Mouse (Mus musculus) embryonic facial prominence, embryonic 14.5 days (tissue): ENCODE results near the gene Cmtm5. TPM values are rescaled to one million over a fixed set of nuclear protein-coding genes. Genes with fewer than 3 reads are reported as not detected.
"Not testable (repeated sequence)": the region's sequence is repeated elsewhere in the genome, so short reads cannot be mapped to it uniquely, and the experiment has no call there.

ENCODE experiments used
- ATAC-seq: fragments of 200-750 bp; cut with Nextera tagmentation; 2 replicates; pipeline ENCODE4 v1.8.0; 2017; ENCODE audit warnings: low read depth, moderate number of reproducible peaks, moderate TSS enrichment
- DNase-seq: peaks from one replicate; pipeline ENCODE4 v3.0.0-alpha.2; 2015; ENCODE audit warnings: low spot score
- H3K27ac ChIP-seq: fragments of 300-500 bp; sonication (generic); replicated peaks from 2 replicates; pipeline ENCODE4 v1.5.1; 2014; ENCODE audit warnings: low read depth, mild to moderate bottlenecking, low read length, moderate library complexity
- H3K27me3 ChIP-seq: fragments of 300-500 bp; sonication (generic); replicated peaks from 2 replicates; pipeline ENCODE4 v1.6.1; 2014; ENCODE audit warnings: low read length; ENCODE audit not compliant: control insufficient read depth, insufficient read depth
- H3K36me3 ChIP-seq: fragments of 300-500 bp; sonication (generic); 2 replicates; pipeline ENCODE4 v1.6.1; 2014; ENCODE audit warnings: low read length, mixed read lengths; ENCODE audit not compliant: control insufficient read depth, insufficient read depth
- H3K4me1 ChIP-seq: fragments of 300-500 bp; sonication (generic); 2 replicates; pipeline ENCODE4 v1.6.1; 2014; ENCODE audit warnings: antibody characterized with exemption, low read length; ENCODE audit not compliant: control insufficient read depth, insufficient read depth
- H3K4me2 ChIP-seq: fragments of 300-500 bp; sonication (generic); 2 replicates; pipeline ENCODE4 v1.6.1; 2014; ENCODE audit warnings: low read depth, mild to moderate bottlenecking, low read length, moderate library complexity, mixed read lengths
- H3K4me3 ChIP-seq: fragments of 300-500 bp; sonication (generic); 2 replicates; pipeline ENCODE4 v1.5.1; 2014; ENCODE audit warnings: low read depth, mild to moderate bottlenecking, low read length
- H3K9ac ChIP-seq: fragments of 300-500 bp; sonication (generic); 2 replicates; pipeline ENCODE4 v1.6.1; 2014; ENCODE audit warnings: low read depth, mild to moderate bottlenecking, low read length, moderate library complexity, mixed read lengths
- H3K9me3 ChIP-seq: fragments of 300-500 bp; sonication (generic); 2 replicates; pipeline ENCODE4 v1.6.1; 2016; ENCODE audit warnings: low read length; ENCODE audit not compliant: control insufficient read depth
- WGBS: fragments of 180-500 bp; shearing (Covaris S2); extraction: QIAGEN DNeasy Blood & Tissue Kit; methylation state at CpG from one replicate; pipeline ENCODE4 v1.1.7; 2014; 5-methylcytosine and 5-hydroxymethylcytosine counted together
- polyA plus RNA-seq: library from polyadenylated mRNA; unstranded; fragments of >200 nt; fragmentation: Nextera tagmentation; extraction: Ambion mirVana; gene quantifications from 2 replicates; pipeline ENCODE4 v1.2.1, GENCODE M21; 2014

The Cmtm5 gene
- polyA plus RNA-seq, 1 experiment from 2014 or later, result 13.7 TPM

DNA sequence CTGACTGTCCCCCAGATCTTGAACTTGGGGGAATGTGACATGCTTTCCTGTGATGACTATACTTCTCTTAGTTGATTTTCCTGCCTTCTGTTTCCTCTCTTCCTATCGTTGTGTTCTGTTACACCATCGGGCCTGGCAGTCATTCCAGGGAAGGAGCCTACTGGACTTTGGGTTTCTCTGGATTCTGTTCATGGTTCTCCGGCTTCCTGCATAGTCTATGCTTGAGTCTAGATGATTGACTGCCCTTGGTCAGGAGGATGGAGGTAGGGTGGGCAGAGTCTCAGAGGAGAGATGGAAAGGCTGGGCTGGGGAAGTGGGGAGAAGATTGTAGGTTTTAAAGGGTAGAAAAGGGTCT lies 4.1 kb downstream of the Cmtm5 start:
- 83% methylated on average over 3 of the region's 3 CpGs for WGBS
- DNase-seq (no peak), ATAC-seq (no peak)
- no peak overlapping the region for H3K9ac ChIP-seq
- H3K27me3 ChIP-seq, result no peaks in the 10 kb centered on the region
- H3K36me3 ChIP-seq, result no peaks in the 10 kb centered on the region
- no peak overlapping the region for H3K27ac ChIP-seq
- H3K9me3 ChIP-seq, result no peaks in the 10 kb centered on the region
- H3K4me3 ChIP-seq, result no peak overlapping the region
- H3K4me2 ChIP-seq, result no peak overlapping the region
- peaks cover 2% of the 10 kb centered on the region; the same call in 1 of the 2 replicates for H3K4me1 ChIP-seq

DNA sequence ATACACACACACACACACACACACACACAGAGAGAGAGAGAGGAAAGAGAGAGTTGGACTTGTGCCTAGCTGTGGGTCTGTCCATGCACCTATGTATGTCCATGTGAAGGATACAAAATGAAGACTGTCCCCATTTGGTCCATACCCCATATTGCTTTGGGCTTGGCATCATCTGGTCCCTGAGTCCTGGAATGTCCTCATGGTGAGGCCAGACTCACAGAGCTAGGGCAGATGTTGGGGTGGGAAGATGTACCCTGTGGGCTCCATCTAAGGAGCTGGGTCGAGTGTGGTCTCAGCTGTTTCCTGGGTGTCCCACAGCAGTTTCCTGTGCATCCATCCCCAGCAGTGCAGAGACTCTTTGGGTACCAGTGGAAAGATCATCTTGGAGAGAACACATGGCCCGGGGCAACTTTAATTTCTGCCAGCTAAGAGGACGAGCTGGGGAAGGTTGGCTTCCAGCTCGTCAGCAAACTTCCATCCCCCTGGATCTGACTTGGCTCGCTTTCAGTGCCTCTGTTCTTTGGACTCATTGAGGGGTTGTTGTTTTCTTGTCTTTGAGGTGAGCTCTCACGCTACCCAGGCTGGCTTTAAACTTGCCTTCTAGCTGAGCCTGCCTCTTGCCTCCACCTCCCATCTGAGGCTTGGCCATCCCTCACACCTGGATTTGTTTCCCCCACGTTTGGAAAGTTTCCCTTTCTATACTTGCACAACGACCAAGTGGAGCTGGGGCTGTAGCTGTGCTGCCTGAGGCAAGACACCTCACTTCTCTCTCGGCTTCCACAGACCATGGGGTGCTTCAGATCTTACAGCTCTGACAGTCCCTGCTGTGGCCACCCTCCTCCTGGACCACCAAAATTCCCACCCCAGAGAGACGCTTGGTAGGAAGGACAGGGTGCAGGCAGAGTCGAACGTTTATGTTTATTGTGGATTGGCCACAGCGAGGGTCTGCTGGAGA lies 5.2 kb downstream of the Cmtm5 start:
- Histone ChIP-seq H3K36me3 (no peaks in the 10 kb centered on the region), H3K27me3 (no peaks in the 10 kb centered on the region), H3K4me1 (no peaks in the 10 kb centered on the region; the same call in 1 of the 2 replicates), H3K27ac (no peak overlapping the region), H3K9ac (peak overlapping the region; percentile 5; the same call in 1 of the 2 replicates), H3K4me3 (no peak overlapping the region), H3K4me2 (no peak overlapping the region), H3K9me3 (no peaks in the 10 kb centered on the region)
- DNase-seq (no peak), ATAC-seq (no peak)
- WGBS, result 57% methylated on average over 13 of the region's 13 CpGs

DNA sequence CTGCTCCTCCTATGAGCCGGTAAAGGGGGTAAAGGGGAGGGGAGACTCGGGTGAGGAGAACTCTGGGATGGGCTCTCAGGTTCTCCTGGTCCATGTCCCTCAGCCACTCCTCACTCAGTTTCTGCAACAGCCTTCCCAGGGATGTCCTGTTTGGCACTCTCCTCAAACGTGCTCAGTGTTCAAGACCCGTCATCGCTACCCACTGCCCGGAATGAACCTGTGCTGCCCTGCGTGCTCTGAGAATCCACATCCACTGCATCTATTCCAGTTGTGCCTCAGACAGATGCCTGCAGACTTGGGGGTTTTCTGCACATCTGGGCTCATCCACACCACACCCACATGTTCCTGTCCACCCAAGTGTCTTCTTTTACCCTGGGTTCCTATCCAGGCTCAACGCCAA lies 6.4 kb downstream of the Cmtm5 start:
- no peak for ATAC-seq
- Histone ChIP-seq H3K27me3 (no peaks in the 10 kb centered on the region), H3K9ac (no peak overlapping the region), H3K4me1 (no peaks in the 10 kb centered on the region), H3K4me2 (no peak overlapping the region), H3K36me3 (no peaks in the 10 kb centered on the region), H3K4me3 (no peak overlapping the region), H3K9me3 (no peaks in the 10 kb centered on the region), H3K27ac (no peak overlapping the region)
- DNase-seq, result no peak
- WGBS, result 87% methylated on average over 8 of the region's 8 CpGs

DNA sequence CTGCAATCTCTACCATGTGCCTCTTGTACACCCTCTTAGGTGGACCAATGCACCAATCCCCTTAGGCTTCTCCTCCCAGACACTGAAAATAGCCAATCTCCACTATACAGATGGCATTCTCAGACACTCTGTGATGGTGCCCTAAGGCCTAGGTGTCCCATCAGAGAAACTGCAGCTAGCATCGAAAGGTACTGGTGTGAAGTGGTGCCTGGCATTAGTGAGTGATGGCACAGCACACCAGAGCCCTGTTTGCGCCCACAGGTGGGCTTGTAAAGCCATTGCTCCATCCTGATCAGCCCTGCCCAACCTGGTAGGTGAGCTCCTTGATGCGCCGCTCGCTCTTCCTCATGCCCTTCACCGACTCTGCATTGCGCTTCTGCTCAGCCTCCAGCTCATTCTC lies 7.9 kb downstream of the Cmtm5 start:
- no peak overlapping the region for H3K9ac ChIP-seq
- H3K4me1 ChIP-seq, result no peaks in the 10 kb centered on the region
- no peak overlapping the region for H3K4me2 ChIP-seq
- no peaks in the 10 kb centered on the region for H3K9me3 ChIP-seq
- no peak overlapping the region for H3K4me3 ChIP-seq
- H3K36me3 ChIP-seq, result no peaks in the 10 kb centered on the region
- DNase-seq (no peak), ATAC-seq (no peak)
- WGBS, result 96% methylated on average over 7 of the region's 7 CpGs
- H3K27me3 ChIP-seq, result no peaks in the 10 kb centered on the region
- no peak overlapping the region for H3K27ac ChIP-seq

DNA sequence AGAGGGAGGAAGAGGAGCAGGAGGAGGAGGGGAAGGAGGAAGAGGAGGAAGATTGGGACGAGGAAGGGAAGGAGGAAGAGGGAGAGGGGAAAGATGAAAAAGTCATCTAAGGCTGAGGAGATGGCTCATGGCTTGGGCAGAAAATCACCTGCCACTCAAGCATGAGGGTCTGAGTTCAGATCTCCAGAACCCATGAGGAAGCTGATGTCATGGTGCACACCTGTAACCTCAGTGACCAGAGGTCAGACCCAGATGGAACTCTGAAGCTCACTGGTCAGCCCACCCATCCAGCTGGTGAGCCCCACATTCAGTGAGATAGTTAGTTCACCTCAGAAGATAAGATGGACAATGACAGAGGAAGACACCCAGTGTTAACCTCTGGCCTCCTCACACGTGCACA lies 8.9 kb downstream of the Cmtm5 start:
- Histone ChIP-seq H3K9me3 (no peaks in the 10 kb centered on the region), H3K4me3 (no peak overlapping the region), H3K4me1 (no peaks in the 10 kb centered on the region), H3K9ac (no peak overlapping the region), H3K36me3 (no peaks in the 10 kb centered on the region), H3K27me3 (no peaks in the 10 kb centered on the region), H3K27ac (no peak overlapping the region), H3K4me2 (no peak overlapping the region)
- WGBS, result 70% methylated on average over 2 of the region's 2 CpGs
- DNase-seq, result no peak
- ATAC-seq, result no peak

DNA sequence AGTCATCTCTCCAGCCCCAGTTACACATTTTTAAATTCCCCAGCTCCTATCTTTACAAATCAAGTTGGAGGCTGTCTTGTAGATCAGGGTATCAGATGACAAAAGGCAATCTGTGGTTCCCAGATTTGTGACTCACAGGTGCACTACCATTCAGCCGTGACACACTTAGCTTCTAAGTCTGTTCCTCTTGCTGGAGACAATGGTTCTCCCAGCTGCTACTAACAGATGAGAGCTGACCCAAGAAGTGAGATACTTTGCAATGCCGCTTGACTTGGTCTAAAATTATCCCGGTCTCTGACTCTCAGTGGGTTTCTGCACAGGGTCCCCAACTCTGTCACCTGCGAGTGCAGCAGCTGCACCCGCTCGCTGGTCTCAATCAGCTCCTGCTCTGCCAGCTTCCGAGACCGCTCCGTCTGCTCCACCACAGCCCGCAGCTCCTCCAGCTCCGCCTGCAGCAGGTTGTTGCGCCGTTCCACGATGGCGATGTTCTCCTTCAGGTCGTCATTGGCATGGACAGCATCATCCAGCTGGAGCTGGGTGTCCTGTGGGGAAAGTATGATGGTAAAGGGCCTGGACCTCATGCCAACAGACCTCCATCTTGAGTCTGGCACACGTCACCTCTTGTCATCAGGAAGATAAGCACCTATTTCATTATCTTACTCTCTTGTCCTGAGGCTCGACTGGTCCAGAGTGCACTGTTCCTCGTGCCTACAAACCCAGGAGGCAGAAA lies 10.1 kb downstream of the Cmtm5 start:
- Histone ChIP-seq H3K4me3 (no peak overlapping the region), H3K36me3 (no peaks in the 10 kb centered on the region), H3K27me3 (no peaks in the 10 kb centered on the region), H3K9me3 (no peaks in the 10 kb centered on the region), H3K4me1 (no peaks in the 10 kb centered on the region), H3K4me2 (no peak overlapping the region), H3K9ac (no peak overlapping the region), H3K27ac (no peak overlapping the region)
- 80% methylated on average over 19 of the region's 19 CpGs for WGBS
- ATAC-seq (peak; percentile 76), DNase-seq (peak; percentile 66)

DNA sequence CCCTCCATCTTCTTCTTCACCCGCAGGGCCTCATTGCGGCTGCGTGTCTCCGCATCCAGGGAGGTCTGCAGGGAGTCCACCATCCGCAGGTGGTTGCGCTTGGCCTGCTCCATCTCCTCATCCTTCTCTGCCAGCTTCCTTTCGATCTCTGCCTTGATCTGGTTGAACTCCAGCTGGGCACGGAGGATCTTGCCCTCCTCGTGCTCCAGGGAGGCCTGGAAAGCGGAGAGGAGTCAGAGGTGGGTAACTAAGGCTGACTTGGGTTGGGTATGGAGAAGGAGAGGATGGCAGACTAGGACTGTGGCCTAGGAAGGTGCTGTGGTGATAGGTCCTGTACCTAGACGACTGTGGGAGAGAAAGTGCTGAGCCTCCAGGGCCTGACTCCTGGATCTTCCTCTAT lies 10.9 kb downstream of the Cmtm5 start:
- not testable (repeated sequence) for H3K4me2 ChIP-seq, H3K27me3 ChIP-seq, H3K9me3 ChIP-seq, H3K36me3 ChIP-seq, H3K9ac ChIP-seq, H3K4me1 ChIP-seq, H3K27ac ChIP-seq, ATAC-seq, H3K4me3 ChIP-seq, DNase-seq
- WGBS, result 94% methylated on average over 8 of the region's 11 CpGs

DNA sequence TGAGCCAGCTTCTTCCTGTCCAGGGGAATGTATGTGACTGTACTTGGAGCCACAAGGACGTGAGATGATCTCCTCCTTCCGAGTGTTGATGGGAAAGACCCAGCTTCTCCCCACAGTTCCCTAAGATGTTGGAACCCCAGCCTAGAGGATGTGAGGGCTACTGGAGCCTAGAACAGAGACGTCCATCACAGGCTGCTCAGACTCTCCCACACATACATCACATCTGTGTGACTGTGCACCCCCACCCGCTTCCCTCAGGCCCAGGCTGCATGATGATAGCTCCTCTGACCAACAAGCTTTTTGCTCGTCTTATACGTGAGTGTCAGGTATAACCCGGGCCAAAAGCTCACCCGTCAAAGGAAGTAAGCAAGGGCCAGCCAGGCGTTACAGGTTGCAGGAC lies 12.7 kb downstream of the Cmtm5 start:
- DNase-seq (no peak), ATAC-seq (no peak)
- H3K36me3 ChIP-seq, result no peaks in the 10 kb centered on the region
- no peaks in the 10 kb centered on the region for H3K9me3 ChIP-seq
- WGBS, result 84% methylated on average over 9 of the region's 9 CpGs
- no peak overlapping the region for H3K4me2 ChIP-seq
- H3K27me3 ChIP-seq, result no peaks in the 10 kb centered on the region
- no peak overlapping the region for H3K9ac ChIP-seq
- no peaks in the 10 kb centered on the region for H3K4me1 ChIP-seq
- H3K27ac ChIP-seq, result no peak overlapping the region
- H3K4me3 ChIP-seq, result no peak overlapping the region
